Mouse (Mus musculus): ENCODE results near the gene Hectd4. TPM values are rescaled to one million over a fixed set of nuclear protein-coding genes. Genes with fewer than 3 reads are reported as not detected.

Gene Hectd4
- total and polyA plus RNA-seq, 2 experiments from 2014 or later, result 2.0 to 19.5 TPM

- ATAC-seq (ENCODE audit: insufficient read depth, low read depth), result no peak
- H3K27me3 ChIP-seq (ENCODE audit: control insufficient read depth, insufficient read depth, low read length), result no peaks in the 10 kb centered on the region
- H3K4me3 ChIP-seq (ENCODE audit: low read depth, low read length), result no peak overlapping the region
- no peaks in the 10 kb centered on the region for H3K4me1 ChIP-seq (ENCODE audit: control insufficient read depth, insufficient read depth)
- WGBS, result 75% methylated on average over 3 of the region's 3 CpGs
- H3K36me3 ChIP-seq (replicated peaks; ENCODE audit: control insufficient read depth, insufficient read depth, low read length), result no peaks in the 10 kb centered on the region
- H3K4me2 ChIP-seq (ENCODE audit: low read depth, low read length), result no peak overlapping the region
- no peak for DNase-seq (ENCODE audit: low spot score)
- TF ChIP-seq EP300 (IDR thresholded peaks at IDR 0.05; ENCODE audit: low read depth), result no peak
- no peak for TF ChIP-seq CTCF (IDR thresholded peaks at IDR 0.05; ENCODE audit: low read depth)
- no peak overlapping the region for H3K27ac ChIP-seq (ENCODE audit: low read depth)
- no peak overlapping the region for H3K9ac ChIP-seq (replicated peaks; ENCODE audit: low read depth, low read length)
- H3K9me3 ChIP-seq (replicated peaks; ENCODE audit: control insufficient read depth, low read length), result no peaks in the 10 kb centered on the region
Measured at GRCm38 (mm10) chr5:121393402-121393801, 173.4 kb downstream of the Hectd4 start.

- Histone ChIP-seq H3K27ac (ENCODE audit: low read depth) (no peak overlapping the region), H3K4me2 (ENCODE audit: low read depth, low read length) (no peak overlapping the region), H3K4me1 (ENCODE audit: control insufficient read depth, insufficient read depth) (peaks cover 9% of the 10 kb centered on the region), H3K27me3 (ENCODE audit: control insufficient read depth, insufficient read depth, low read length) (no peaks in the 10 kb centered on the region), H3K36me3 (replicated peaks; ENCODE audit: control insufficient read depth, insufficient read depth, low read length) (no peaks in the 10 kb centered on the region), H3K4me3 (ENCODE audit: low read depth, low read length) (no peak overlapping the region), H3K9me3 (replicated peaks; ENCODE audit: control insufficient read depth, low read length) (no peaks in the 10 kb centered on the region), H3K9ac (replicated peaks; ENCODE audit: low read depth, low read length) (no peak overlapping the region)
- no peak for ATAC-seq (ENCODE audit: insufficient read depth, low read depth)
- 63% methylated on average over 5 of the region's 5 CpGs for WGBS
- TF ChIP-seq EP300 (IDR thresholded peaks at IDR 0.05; ENCODE audit: low read depth) (no peak), CTCF (IDR thresholded peaks at IDR 0.05; ENCODE audit: low read depth) (no peak)
- no peak for DNase-seq (ENCODE audit: low spot score)
Measured at GRCm38 (mm10) chr5:121395621-121396020, 175.6 kb downstream of the Hectd4 start.

DNA sequence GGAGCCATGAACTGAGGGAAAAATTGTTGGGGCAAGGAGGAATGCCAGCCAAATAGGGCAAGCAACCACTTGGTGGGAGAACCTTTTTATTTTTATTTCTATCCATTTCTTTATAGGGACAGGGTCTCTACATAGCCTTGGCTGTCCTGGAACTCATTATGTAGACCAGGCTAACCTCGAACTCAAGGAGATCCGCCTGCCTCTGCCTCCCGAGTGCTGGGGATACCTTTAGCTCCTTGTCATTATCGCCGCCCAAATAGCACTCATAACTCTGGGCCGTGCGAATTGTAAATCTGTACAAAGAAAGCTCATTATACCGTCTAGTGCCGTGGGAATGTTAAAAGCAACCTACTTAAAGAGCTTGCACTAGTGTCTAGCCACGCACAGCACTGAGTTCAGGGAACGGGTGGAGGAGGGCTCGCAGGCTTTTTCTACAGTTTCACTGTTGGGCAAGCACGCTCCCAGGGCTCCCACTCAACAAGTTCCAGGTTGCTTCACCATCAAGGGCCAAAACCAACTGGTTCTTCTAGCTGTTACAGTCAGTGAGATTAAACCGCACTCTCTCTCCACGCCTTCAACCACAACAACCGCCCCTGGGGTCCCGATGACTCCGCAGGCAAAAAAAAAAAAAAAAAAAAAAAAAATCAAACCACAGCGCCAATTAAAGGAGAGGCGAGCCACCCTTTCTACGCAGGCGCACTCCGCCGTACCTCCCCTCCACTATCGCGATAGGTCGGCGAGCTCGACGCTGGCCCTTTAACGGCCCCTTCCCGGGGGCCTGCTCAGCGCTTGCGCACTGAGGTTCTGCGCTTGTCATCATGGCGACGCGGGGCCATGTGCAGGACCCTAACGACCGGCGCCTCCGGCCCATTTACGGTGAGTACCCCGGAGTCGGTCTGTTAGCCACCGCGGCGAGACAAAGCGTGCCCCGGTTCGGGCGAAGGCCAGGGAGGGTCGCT lies 177.4 kb downstream of the Hectd4 start, which contains the start of gene Naa25:
Gene Naa25 (plus strand): TSS at position 750 of the 959 bp plus-strand sequence.
- TF ChIP-seq CTCF (IDR thresholded peaks at IDR 0.05; ENCODE audit: low read depth) (no peak), EP300 (IDR thresholded peaks at IDR 0.05; ENCODE audit: low read depth) (peak; percentile 47; the same call in 1 of the 2 replicates)
- peaks cover 9% of the 10 kb centered on the region for H3K4me1 ChIP-seq (ENCODE audit: control insufficient read depth, insufficient read depth)
- H3K27me3 ChIP-seq (ENCODE audit: control insufficient read depth, insufficient read depth, low read length), result no peaks in the 10 kb centered on the region
- no peaks in the 10 kb centered on the region for H3K9me3 ChIP-seq (replicated peaks; ENCODE audit: control insufficient read depth, low read length)
- DNase-seq (ENCODE audit: low spot score) (peak; percentile 98), ATAC-seq (ENCODE audit: insufficient read depth, low read depth) (peak; percentile 97)
- WGBS, result 8% methylated on average over 53 of the region's 53 CpGs
- peak within 1 kb of the TSS; percentile 84 for H3K27ac ChIP-seq (ENCODE audit: low read depth)
- H3K4me3 ChIP-seq (ENCODE audit: low read depth, low read length), result peak within 1 kb of the TSS; percentile 98
- peak within 1 kb of the TSS; percentile 100 for H3K4me2 ChIP-seq (ENCODE audit: low read depth, low read length)
- H3K9ac ChIP-seq (replicated peaks; ENCODE audit: low read depth, low read length), result peak within 1 kb of the TSS; percentile 84
- no peaks in the 10 kb centered on the region for H3K36me3 ChIP-seq (replicated peaks; ENCODE audit: control insufficient read depth, insufficient read depth, low read length)

GRCm38 (mm10) chr5:121398146-121398964 lies 178.3 kb downstream of the Hectd4 start:
- Histone ChIP-seq H3K9ac (replicated peaks; ENCODE audit: low read depth, low read length) (peak overlapping the region; percentile 84), H3K27me3 (ENCODE audit: control insufficient read depth, insufficient read depth, low read length) (no peaks in the 10 kb centered on the region), H3K4me1 (ENCODE audit: control insufficient read depth, insufficient read depth) (peaks cover 9% of the 10 kb centered on the region), H3K4me3 (ENCODE audit: low read depth, low read length) (peak overlapping the region; percentile 98), H3K27ac (ENCODE audit: low read depth) (peak overlapping the region; percentile 39), H3K4me2 (ENCODE audit: low read depth, low read length) (peak overlapping the region; percentile 100), H3K9me3 (replicated peaks; ENCODE audit: control insufficient read depth, low read length) (no peaks in the 10 kb centered on the region), H3K36me3 (replicated peaks; ENCODE audit: control insufficient read depth, insufficient read depth, low read length) (no peaks in the 10 kb centered on the region)
- ATAC-seq (ENCODE audit: insufficient read depth, low read depth) (peak; percentile 68), DNase-seq (ENCODE audit: low spot score) (peak; percentile 60)
- TF ChIP-seq CTCF (IDR thresholded peaks at IDR 0.05; ENCODE audit: low read depth) (no peak), EP300 (IDR thresholded peaks at IDR 0.05; ENCODE audit: low read depth) (no peak)
- under 1% methylated on average over 55 of the region's 67 CpGs for WGBS

DNA sequence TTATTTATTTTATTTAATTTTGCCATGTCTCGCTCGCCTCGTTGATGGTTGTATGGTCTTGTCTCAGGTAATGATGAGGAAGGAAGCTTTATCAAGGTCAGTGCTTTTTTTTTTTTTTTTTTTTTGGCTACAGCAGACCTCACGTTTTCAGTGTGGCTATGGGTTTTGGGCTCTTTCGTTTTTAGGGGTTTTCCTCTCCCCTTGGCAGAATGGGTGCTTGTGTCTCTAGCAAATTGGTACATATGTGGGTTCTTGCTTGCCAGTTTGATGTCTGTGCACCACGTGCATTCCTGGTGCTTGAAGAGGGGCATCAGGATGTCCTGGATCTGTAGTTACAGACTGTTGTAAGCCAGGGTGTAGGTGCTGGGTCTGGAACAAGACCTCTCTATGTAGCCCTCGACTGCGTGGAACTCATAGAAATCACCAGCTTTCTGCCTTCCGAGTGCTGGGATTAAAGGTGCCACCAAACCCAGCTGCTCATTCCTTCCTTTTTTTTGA lies 179.0 kb downstream of the Hectd4 start:
- Histone ChIP-seq H3K4me1 (ENCODE audit: control insufficient read depth, insufficient read depth) (peaks cover 11% of the 10 kb centered on the region), H3K27ac (ENCODE audit: low read depth) (no peak overlapping the region), H3K36me3 (replicated peaks; ENCODE audit: control insufficient read depth, insufficient read depth, low read length) (no peaks in the 10 kb centered on the region), H3K4me3 (ENCODE audit: low read depth, low read length) (peak overlapping the region; percentile 98), H3K9ac (replicated peaks; ENCODE audit: low read depth, low read length) (peak overlapping the region; percentile 84), H3K27me3 (ENCODE audit: control insufficient read depth, insufficient read depth, low read length) (no peaks in the 10 kb centered on the region), H3K9me3 (replicated peaks; ENCODE audit: control insufficient read depth, low read length) (no peaks in the 10 kb centered on the region), H3K4me2 (ENCODE audit: low read depth, low read length) (peak overlapping the region; percentile 100)
- 35% methylated on average over 9 of the region's 9 CpGs for WGBS
- TF ChIP-seq CTCF (IDR thresholded peaks at IDR 0.05; ENCODE audit: low read depth), result no peak
- TF ChIP-seq EP300 (IDR thresholded peaks at IDR 0.05; ENCODE audit: low read depth), result no peak
- ATAC-seq (ENCODE audit: insufficient read depth, low read depth) (no peak), DNase-seq (ENCODE audit: low spot score) (no peak)
